In genomic region chr4:32601135-32601534, GRCm38 (mm10) we compare ENCODE assay signal across 9 mouse cellular contexts. TPM values are rescaled to one million over a fixed set of nuclear protein-coding genes. Genes with fewer than 3 reads are reported as not detected.
DNase-seq lines count a peak whose midpoint lies in the region; ATAC-seq and TF ChIP-seq lines count a peak whose summit lies in the region.
"Had no signal": no experiment of that assay in that cellular context is flagged by ENCODE, and none has a peak within 500 bp of the region (broad histone marks: within the 10 kb centered on the region; RNA-seq: fewer than 3 reads in every experiment).

No protein-coding gene starts in this region.

- peak; percentile 42 for DNase-seq in heart, postnatal 0 days (ENCODE audit: low spot score)
- no peak for DNase-seq in heart, adult 8-10 months (ENCODE audit: low spot score)
- peak; percentile 49 for DNase-seq in A20 (ENCODE audit: low read depth, low spot score)
- peak; percentile 81 for DNase-seq in adrenal gland, postnatal 10 days
- DNase-seq in cerebellum, adult 11-12 months: no peak
- DNase-seq in left cerebral cortex, postnatal 14 days (ENCODE audit: low spot score in 2 of 2): no peak

- no peak overlapping the region for H3K27ac ChIP-seq in heart, postnatal 0 days (ENCODE audit: low read depth)
- H3K27ac ChIP-seq in kidney, embryonic 14.5 days (ENCODE audit: low read depth, low read length): no peak overlapping the region

- H3K4me1 ChIP-seq in heart, postnatal 0 days (ENCODE audit: control insufficient read depth, insufficient read depth): no peaks in the 10 kb centered on the region
- H3K4me1 ChIP-seq in kidney, embryonic 14.5 days (ENCODE audit: control insufficient read depth, insufficient read depth, low read length): no peaks in the 10 kb centered on the region

- no peak for TF ChIP-seq EP300 in heart, postnatal 0 days (IDR thresholded peaks at IDR 0.05; ENCODE audit: low read depth)

- no peak for ATAC-seq in heart, postnatal 0 days (ENCODE audit: insufficient read depth, low read depth)
- peak; percentile 16; the same call in 1 of the 2 replicates for ATAC-seq in kidney, embryonic 14.5 days (ENCODE audit: low FRiP score, low TSS enrichment)
- peak; percentile 94 for ATAC-seq in megakaryocyte-erythroid progenitor cell, adult 5-6 weeks (replicated peaks; ENCODE audit: low FRiP score, low TSS enrichment, poor library complexity, severe bottlenecking)

- H3K4me2 ChIP-seq in heart, postnatal 0 days (ENCODE audit: low read depth, low read length): no peak overlapping the region
- H3K4me2 ChIP-seq in kidney, embryonic 14.5 days (replicated peaks; ENCODE audit: low read depth, low read length): no peak overlapping the region

- H3K9ac ChIP-seq in heart, postnatal 0 days (replicated peaks; ENCODE audit: low read depth, low read length): no peak overlapping the region
- no peak overlapping the region for H3K9ac ChIP-seq in kidney, embryonic 14.5 days (ENCODE audit: low read depth, low read length)

- H3K27me3 ChIP-seq in heart, postnatal 0 days (ENCODE audit: control insufficient read depth, insufficient read depth, low read length): no peaks in the 10 kb centered on the region
- no peaks in the 10 kb centered on the region for H3K27me3 ChIP-seq in kidney, embryonic 14.5 days (ENCODE audit: control insufficient read depth, insufficient read depth, low read length)

- intact Hi-C loops in left cerebral cortex, postnatal 14 days (cut with DNase I): no loop called here

- no peaks in the 10 kb centered on the region for H3K36me3 ChIP-seq in heart, postnatal 0 days (replicated peaks; ENCODE audit: control insufficient read depth, insufficient read depth, low read length)
- no peaks in the 10 kb centered on the region for H3K36me3 ChIP-seq in kidney, embryonic 14.5 days (ENCODE audit: control insufficient read depth, insufficient read depth, low read length)

- H3K9me3 ChIP-seq in heart, postnatal 0 days (replicated peaks; ENCODE audit: control insufficient read depth, low read length): no peaks in the 10 kb centered on the region
- no peaks in the 10 kb centered on the region for H3K9me3 ChIP-seq in kidney, embryonic 14.5 days (ENCODE audit: control insufficient read depth, low read length)

- WGBS in heart, postnatal 0 days: 14% methylated on average over 12 of the region's 12 CpGs
- WGBS in kidney, embryonic 14.5 days: 28% methylated on average over 12 of the region's 12 CpGs

- H3K4me3 ChIP-seq in heart, postnatal 0 days (ENCODE audit: low read depth, low read length): no peak overlapping the region
- H3K4me3 ChIP-seq in kidney, embryonic 14.5 days (ENCODE audit: low read length): no peak overlapping the region

- TF ChIP-seq CTCF in heart, postnatal 0 days (IDR thresholded peaks at IDR 0.05; ENCODE audit: low read depth): no peak

RNA-seq across cellular contexts. Expression of gene Gja10, which starts 1.4 kb away (rescaled TPM):
- not detected in 2 replicates for total RNA-seq in heart, postnatal 0 days (2014; rRNA removed; ENCODE audit: low replicate concordance)
- polyA plus RNA-seq in heart, postnatal 0 days (2015; fragmentation: Nextera tagmentation; extraction: Ambion mirVana): not detected in 2 replicates
- total RNA-seq in heart, adult 8-10 months (2022): not detected
- total RNA-seq in adrenal gland, postnatal 10 days (2021): under 1 TPM in 1 of 2 experiments, not detected in 1; 0.12 TPM
- not detected in 2 replicates for polyA plus RNA-seq in kidney, embryonic 14.5 days (2014; fragmentation: Nextera tagmentation; extraction: Ambion mirVana)
- not detected in 2 replicates for total RNA-seq in megakaryocyte-erythroid progenitor cell, adult 5-6 weeks (2014; fragmentation: Nextera tagmentation)
- not detected in 2 replicates for total RNA-seq in megakaryocyte-erythroid progenitor cell, adult 5-6 weeks (2017)
- not detected for total RNA-seq in left cerebral cortex, postnatal 14 days (2021)
- polyA plus RNA-seq: large intestine, adult 2 months had no signal

RNA-seq across cellular contexts. Expression of gene Casp8ap2, which starts 14.1 kb away (rescaled TPM):
- total RNA-seq in heart, postnatal 0 days (2014; rRNA removed; ENCODE audit: low replicate concordance): 3.0 and 3.4 TPM in 2 replicates
- polyA plus RNA-seq in heart, postnatal 0 days (2015; fragmentation: Nextera tagmentation; extraction: Ambion mirVana): 16.4 and 17.0 TPM in 2 replicates
- 1 to 10 TPM; 5.1 to 7.8 (median 6.9) TPM for total RNA-seq in heart, adult 8-10 months (2022)
- total RNA-seq in adrenal gland, postnatal 10 days (2021): 10 to 100 TPM in 1 of 2 experiments, 1 to 10 TPM in 1; 9.8 to 11.8 TPM
- polyA plus RNA-seq in kidney, embryonic 14.5 days (2014; fragmentation: Nextera tagmentation; extraction: Ambion mirVana): 41.7 and 60.9 TPM in 2 replicates
- 51.4 and 52.3 TPM in 2 replicates for total RNA-seq in megakaryocyte-erythroid progenitor cell, adult 5-6 weeks (2014; fragmentation: Nextera tagmentation)
- total RNA-seq in megakaryocyte-erythroid progenitor cell, adult 5-6 weeks (2017): 57.6 and 157 TPM in 2 replicates
- total RNA-seq in left cerebral cortex, postnatal 14 days (2021): 1 to 10 TPM; 8.4 to 8.6 TPM

RNA-seq across cellular contexts. Expression of gene Mdn1, which starts 55.8 kb away (rescaled TPM):
- 6.8 and 10.2 TPM in 2 replicates for total RNA-seq in heart, postnatal 0 days (2014; rRNA removed; ENCODE audit: low replicate concordance)
- polyA plus RNA-seq in heart, postnatal 0 days (2015; fragmentation: Nextera tagmentation; extraction: Ambion mirVana): 3.1 and 3.7 TPM in 2 replicates
- 10 to 100 TPM in 2 of 4 experiments, 1 to 10 TPM in 2; 9.5 to 12.3 (median 9.9) TPM for total RNA-seq in heart, adult 8-10 months (2022)
- 10 to 100 TPM; 20.8 to 28.2 TPM for total RNA-seq in adrenal gland, postnatal 10 days (2021)
- polyA plus RNA-seq in kidney, embryonic 14.5 days (2014; fragmentation: Nextera tagmentation; extraction: Ambion mirVana): 24.1 and 29.4 TPM in 2 replicates
- total RNA-seq in megakaryocyte-erythroid progenitor cell, adult 5-6 weeks (2014; fragmentation: Nextera tagmentation): 70.6 and 136 TPM in 2 replicates
- 71.6 and 89.5 TPM in 2 replicates for total RNA-seq in megakaryocyte-erythroid progenitor cell, adult 5-6 weeks (2017)
- total RNA-seq in left cerebral cortex, postnatal 14 days (2021): 10 to 100 TPM; 22.2 to 28.0 TPM

Comparison
In these comparisons a context has a peak if more than half of its experiments do, and no peak if none do; other contexts are left out.
1. DNase-seq: peak in heart, postnatal 0 days (single experiment), A20 (single experiment) and adrenal gland, postnatal 10 days (single experiment); none in heart, adult 8-10 months (single experiment), cerebellum, adult 11-12 months (single experiment) and left cerebral cortex, postnatal 14 days (0 of 2).
2. RNA of gene Casp8ap2, which starts 14.1 kb away (total RNA-seq): 51.4 to 157 TPM in megakaryocyte-erythroid progenitor cell, adult 5-6 weeks; 9.8 to 11.8 TPM in adrenal gland, postnatal 10 days, 8.4 to 8.6 TPM in left cerebral cortex, postnatal 14 days, 5.1 to 7.8 TPM in heart, adult 8-10 months and 3.0 to 3.4 TPM in heart, postnatal 0 days; every median in the first group is over 4 times any median in the second.